Mouse (Mus musculus): ENCODE results near the gene Smdt1.

DNA sequence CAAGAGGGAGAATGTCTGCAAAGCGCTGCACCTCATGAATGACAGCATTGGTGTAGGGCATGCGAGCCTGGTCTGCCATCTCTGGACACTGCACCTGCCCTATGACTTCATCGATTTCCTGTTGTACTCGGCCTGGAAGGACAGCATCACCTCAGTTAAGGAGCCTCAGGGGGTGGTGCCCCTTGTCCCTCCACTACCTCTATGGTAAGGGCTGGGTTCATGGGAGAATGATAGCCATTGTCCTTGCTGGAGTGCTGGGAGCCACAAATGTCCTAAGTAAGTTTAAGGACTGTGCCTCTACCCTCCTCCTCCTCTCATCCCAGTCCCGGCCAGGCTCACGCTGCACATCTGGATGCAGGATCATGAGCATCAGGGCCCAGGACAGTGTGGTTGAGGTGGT, 33.7 kb downstream of the Smdt1 start:
- TF ChIP-seq CTCF (IDR thresholded peaks at IDR 0.05; ENCODE audit: extremely low read depth, insufficient read depth, low read length) (no peak), POLR2A (IDR thresholded peaks at IDR 0.05; ENCODE audit: extremely low read depth, insufficient read depth, low read length) (no peak)

Data from cortical plate, adult 2 months (tissue).